Mouse (Mus musculus) c-Kit-negative CD71-positive TER-119-positive erythroid progenitor cells, embryonic 14.5 days (primary cell): ENCODE measurements around the gene Vmn2r120.
"Not testable (repeated sequence)": the region's sequence is repeated elsewhere in the genome, so short reads cannot be mapped to it uniquely, and the experiment has no call there.

Source experiments
- DNase-seq: peaks from one replicate; pipeline ENCODE4 v3.0.0-alpha.2; 2013; ENCODE audit warnings: low read depth, low spot score

Vmn2r120 gene

DNA sequence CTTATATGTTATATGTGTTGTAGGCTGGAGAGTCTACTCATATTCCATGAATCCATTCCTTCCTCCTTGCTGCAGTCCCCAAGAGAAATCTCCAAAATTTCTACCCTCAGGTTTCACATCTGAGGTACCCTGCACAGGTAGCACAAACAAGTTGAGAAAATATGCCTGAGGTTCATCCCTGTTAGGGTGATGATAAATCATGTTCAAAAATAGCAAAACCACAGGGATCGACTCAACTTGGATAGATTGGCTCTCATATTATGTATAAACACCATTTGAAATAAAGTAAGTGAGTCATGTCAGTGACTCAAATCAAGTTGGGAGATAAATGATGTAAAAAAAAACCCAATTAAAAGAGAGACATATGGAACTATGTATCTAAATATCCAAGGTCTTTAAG is at the start of gene Vmn2r120:
Gene Vmn2r120 (minus strand): TSS at position 101 of the 400 bp plus-strand sequence.
- DNase-seq = no peak

DNA sequence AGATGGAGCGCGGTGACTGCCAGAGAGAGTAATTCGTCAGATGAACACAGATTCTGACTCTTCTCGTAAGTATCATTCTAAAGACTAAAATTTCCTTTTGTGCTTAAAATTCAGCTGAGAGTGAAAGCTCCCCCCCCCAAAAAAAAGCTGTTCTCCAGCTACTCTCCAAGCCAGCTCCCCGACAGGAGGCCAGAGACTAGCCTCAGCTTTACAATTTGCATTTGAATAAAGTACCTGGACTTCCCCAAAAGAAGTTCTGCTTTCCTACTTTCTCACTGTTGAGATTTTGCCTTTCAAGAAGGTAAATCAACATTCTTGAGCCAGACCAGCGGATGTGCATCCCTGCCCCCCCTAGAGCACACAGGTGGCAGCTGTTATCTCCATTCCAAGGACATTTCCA is 42.0 kb upstream of the Vmn2r120 start:
- DNase-seq = not testable (repeated sequence)

DNA sequence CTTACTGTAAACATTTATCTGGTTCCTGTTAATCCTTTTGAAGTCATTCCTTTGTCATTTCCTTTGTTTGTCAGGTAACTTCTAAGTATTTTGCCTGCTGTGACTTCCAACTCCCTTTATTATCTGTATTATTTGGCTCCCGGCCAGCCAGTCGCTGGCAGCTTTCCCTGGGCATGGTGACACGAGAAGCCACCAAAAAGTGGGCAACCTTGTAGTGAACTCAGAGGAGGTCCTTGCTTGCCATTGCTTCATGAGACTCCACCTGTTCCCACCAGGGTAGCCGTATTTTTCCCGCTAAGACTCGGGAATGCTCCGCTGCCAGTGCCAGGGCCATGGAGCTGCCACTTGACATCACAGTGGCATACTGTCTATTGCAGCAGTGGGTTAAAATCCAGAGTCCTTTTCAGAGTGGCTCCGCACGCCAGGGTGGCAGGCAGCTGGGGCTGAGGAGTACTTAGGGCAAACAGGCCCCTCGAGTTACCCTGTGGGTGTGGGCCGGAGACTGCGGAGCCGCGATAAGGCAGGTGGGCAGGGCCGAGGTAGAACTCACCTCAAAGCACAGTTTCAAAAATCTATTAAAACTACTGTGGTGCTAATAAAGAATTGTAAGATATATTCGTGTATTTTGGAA is 28.9 kb upstream of the Vmn2r120 start:
- no peak for DNase-seq
